Mouse (Mus musculus) liver, embryonic 16.5 days (tissue): Measurements from ENCODE around the gene Zswim8. TPM values are rescaled to one million over a fixed set of nuclear protein-coding genes. Genes with fewer than 3 reads are reported as not detected.

Source experiments
- ATAC-seq: fragments of 200-750 bp; cut with Nextera tagmentation; 2 replicates; pipeline ENCODE4 v1.8.0; 2017; ENCODE audit warnings: low read depth, mild to moderate bottlenecking, moderate number of reproducible peaks, moderate library complexity
- H3K27ac ChIP-seq: fragments of 300-500 bp; sonication (generic); 2 replicates; pipeline ENCODE4 v1.5.1; 2014; ENCODE audit warnings: mild to moderate bottlenecking, low read length
- H3K27me3 ChIP-seq: fragments of 300-500 bp; sonication (generic); 2 replicates; pipeline ENCODE4 v1.6.1; 2014; ENCODE audit warnings: low read depth, low read length, mixed read lengths; ENCODE audit not compliant: control insufficient read depth, insufficient read depth
- H3K36me3 ChIP-seq: fragments of 300-500 bp; sonication (generic); 2 replicates; pipeline ENCODE4 v1.6.1; 2014; ENCODE audit warnings: mild to moderate bottlenecking; ENCODE audit not compliant: control insufficient read depth, insufficient read depth
- H3K4me1 ChIP-seq: fragments of 300-500 bp; sonication (generic); 2 replicates; pipeline ENCODE4 v1.6.1; 2014; ENCODE audit warnings: low read depth, low read length, mixed read lengths; ENCODE audit not compliant: control insufficient read depth
- H3K4me2 ChIP-seq: fragments of 300-500 bp; sonication (generic); 2 replicates; pipeline ENCODE4 v1.6.1; 2014; ENCODE audit warnings: low read depth, low read length, mixed read lengths
- H3K4me3 ChIP-seq: fragments of 300-500 bp; sonication (generic); 2 replicates; pipeline ENCODE4 v1.5.1; 2014; ENCODE audit warnings: low read depth, mild to moderate bottlenecking, low read length
- H3K9ac ChIP-seq: fragments of 300-500 bp; sonication (generic); 2 replicates; pipeline ENCODE4 v1.6.1; 2014; ENCODE audit warnings: low read depth, low read length
- H3K9me3 ChIP-seq: fragments of 300-500 bp; sonication (generic); replicated peaks from 2 replicates; pipeline ENCODE4 v1.6.1; 2016; ENCODE audit warnings: low read length; ENCODE audit not compliant: control insufficient read depth
- WGBS: fragments of 180-500 bp; shearing (Covaris S2); extraction: QIAGEN DNeasy Blood & Tissue Kit; methylation state at CpG from one replicate; pipeline ENCODE4 v1.1.7; 2014; ENCODE audit not compliant: insufficient replicate concordance; 5-methylcytosine and 5-hydroxymethylcytosine counted together
- polyA plus RNA-seq: library from polyadenylated mRNA; unstranded; fragments of >200 nt; fragmentation: Nextera tagmentation; extraction: Ambion mirVana; gene quantifications from 2 replicates; pipeline ENCODE4 v1.2.1, GENCODE M21; 2015

Zswim8 gene
- polyA plus RNA-seq, 1 experiment from 2014 or later = 6.3 TPM

GRCm38 (mm10) chr14:20686576-20686975, 20.8 kb upstream of the Zswim8 start:
- Histone ChIP-seq H3K4me1 (no peaks in the 10 kb centered on the region), H3K4me2 (no peak overlapping the region), H3K9me3 (no peaks in the 10 kb centered on the region), H3K9ac (no peak overlapping the region), H3K27me3 (no peaks in the 10 kb centered on the region), H3K36me3 (peaks cover 82% of the 10 kb centered on the region), H3K4me3 (no peak overlapping the region), H3K27ac (no peak overlapping the region)
- ATAC-seq = no peak
- WGBS = 89% methylated on average over 3 of the region's 3 CpGs

GRCm38 (mm10) chr14:20689009-20689408, 18.3 kb upstream of the Zswim8 start:
- Histone ChIP-seq H3K9me3 (no peaks in the 10 kb centered on the region), H3K4me2 (no peak overlapping the region), H3K27ac (no peak overlapping the region), H3K4me1 (no peaks in the 10 kb centered on the region; the same call in 1 of the 2 replicates), H3K9ac (no peak overlapping the region), H3K4me3 (no peak overlapping the region), H3K36me3 (peaks cover 79% of the 10 kb centered on the region), H3K27me3 (no peaks in the 10 kb centered on the region)
- WGBS = 81% methylated on average over 2 of the region's 2 CpGs
- no peak for ATAC-seq

GRCm38 (mm10) chr14:20691772-20692171, 15.6 kb upstream of the Zswim8 start:
- Histone ChIP-seq H3K27ac (no peak overlapping the region), H3K9ac (no peak overlapping the region), H3K36me3 (peaks cover 54% of the 10 kb centered on the region), H3K4me3 (no peak overlapping the region), H3K4me2 (no peak overlapping the region), H3K4me1 (peaks cover 18% of the 10 kb centered on the region), H3K9me3 (no peaks in the 10 kb centered on the region), H3K27me3 (no peaks in the 10 kb centered on the region)
- WGBS = 85% methylated on average over 6 of the region's 6 CpGs
- no peak for ATAC-seq

- H3K27me3 ChIP-seq = no peaks in the 10 kb centered on the region
- H3K27ac ChIP-seq = no peak overlapping the region; the same call in 1 of the 2 replicates
- H3K36me3 ChIP-seq = peaks cover 42% of the 10 kb centered on the region
- ATAC-seq = no peak
- H3K9me3 ChIP-seq = no peaks in the 10 kb centered on the region
- 75% methylated on average over 10 of the region's 10 CpGs for WGBS
- peaks cover 36% of the 10 kb centered on the region for H3K4me1 ChIP-seq
- no peak overlapping the region for H3K4me3 ChIP-seq
- no peak overlapping the region for H3K4me2 ChIP-seq
- H3K9ac ChIP-seq = no peak overlapping the region
These were observed 13.7 kb upstream of the Zswim8 start for GRCm38 (mm10) chr14:20693589-20694101.

- ATAC-seq = no peak
- Histone ChIP-seq H3K4me2 (peak overlapping the region; percentile 87), H3K27me3 (no peaks in the 10 kb centered on the region), H3K4me3 (peak overlapping the region; percentile 93), H3K9me3 (no peaks in the 10 kb centered on the region), H3K36me3 (peaks cover 36% of the 10 kb centered on the region), H3K27ac (peak overlapping the region; percentile 95), H3K4me1 (peaks cover 40% of the 10 kb centered on the region), H3K9ac (peak overlapping the region; percentile 92)
- WGBS = 41% methylated on average over 13 of the region's 13 CpGs
These were observed 13.0 kb upstream of the Zswim8 start for GRCm38 (mm10) chr14:20694185-20694883.

- H3K4me3 ChIP-seq = peak within 1 kb of the TSS; percentile 93
- WGBS = under 1% methylated on average over 109 of the region's 111 CpGs
These were observed 12.2 kb upstream of the Zswim8 start, which contains the start of gene Fut11 for GRCm38 (mm10) chr14:20694884-20695760. Gene Fut11, plus strand, starts transcription at chr14:20694968.

GRCm38 (mm10) chr14:20695761-20696520, 11.4 kb upstream of the Zswim8 start:
- H3K27me3 ChIP-seq = no peaks in the 10 kb centered on the region
- peaks cover 40% of the 10 kb centered on the region for H3K4me1 ChIP-seq
- ATAC-seq = no peak
- peak overlapping the region; percentile 95 for H3K27ac ChIP-seq
- H3K4me3 ChIP-seq = peak overlapping the region; percentile 93
- peak overlapping the region; percentile 87 for H3K4me2 ChIP-seq
- WGBS = 23% methylated on average over 27 of the region's 27 CpGs
- no peaks in the 10 kb centered on the region for H3K9me3 ChIP-seq
- H3K9ac ChIP-seq = peak overlapping the region; percentile 92
- H3K36me3 ChIP-seq = peaks cover 24% of the 10 kb centered on the region

More at GRCm38 (mm10) chr14:20694884-20695760, 12.2 kb upstream of the Zswim8 start, which contains the start of gene Fut11:
- ATAC-seq = peak; percentile 82
- H3K9ac ChIP-seq = peak within 1 kb of the TSS; percentile 92
- H3K4me1 ChIP-seq = peaks cover 40% of the 10 kb centered on the region
- H3K4me2 ChIP-seq = peak within 1 kb of the TSS; percentile 87
- peak within 1 kb of the TSS; percentile 95 for H3K27ac ChIP-seq
- H3K36me3 ChIP-seq = peaks cover 29% of the 10 kb centered on the region
- H3K9me3 ChIP-seq = no peaks in the 10 kb centered on the region
- H3K27me3 ChIP-seq = no peaks in the 10 kb centered on the region

GRCm38 (mm10) chr14:20696986-20697385, 10.4 kb upstream of the Zswim8 start:
- peaks cover 49% of the 10 kb centered on the region for H3K4me1 ChIP-seq
- peak overlapping the region; percentile 4; the same call in 1 of the 2 replicates for H3K4me3 ChIP-seq
- peaks cover 15% of the 10 kb centered on the region for H3K36me3 ChIP-seq
- no peak for ATAC-seq
- H3K4me2 ChIP-seq = peak overlapping the region; percentile 87
- no peaks in the 10 kb centered on the region for H3K27me3 ChIP-seq
- 45% methylated on average over 1 of the region's 1 CpGs for WGBS
- H3K9ac ChIP-seq = no peak overlapping the region
- no peaks in the 10 kb centered on the region for H3K9me3 ChIP-seq
- 0 out of 2 replicates have a peak overlapping the region, but pooled peaks have one; percentile 7 for H3K27ac ChIP-seq
